8 mouse cellular contexts compared by ENCODE assay signal in genomic region chr8:4676586-4676985, GRCm38 (mm10).
DNase-seq lines count a peak whose midpoint lies in the region; ATAC-seq and TF ChIP-seq lines count a peak whose summit lies in the region.

No protein-coding gene starts in this region.

- no peaks in the 10 kb centered on the region for H3K27me3 ChIP-seq in heart, embryonic 13.5 days (replicated peaks)
- no peaks in the 10 kb centered on the region for H3K27me3 ChIP-seq in forebrain, embryonic 16.5 days (replicated peaks; ENCODE audit: control insufficient read depth, insufficient read depth, low read length)
- no peaks in the 10 kb centered on the region for H3K27me3 ChIP-seq in liver, embryonic 12.5 days (replicated peaks)

- H3K4me1 ChIP-seq in heart, embryonic 13.5 days: 0 out of 2 replicates have a peak, but pooled peaks cover 5% of the 10 kb centered on the region
- peaks cover 4% of the 10 kb centered on the region; the same call in 1 of the 2 replicates for H3K4me1 ChIP-seq in bone marrow macrophage, adult 2 months (ENCODE audit: control insufficient read depth, insufficient read depth, low read length)
- peaks cover 5% of the 10 kb centered on the region for H3K4me1 ChIP-seq in forebrain, embryonic 16.5 days (replicated peaks; ENCODE audit: control insufficient read depth, insufficient read depth, low read length)
- peaks cover 17% of the 10 kb centered on the region for H3K4me1 ChIP-seq in liver, embryonic 12.5 days

- no peaks in the 10 kb centered on the region for H3K36me3 ChIP-seq in heart, embryonic 13.5 days
- H3K36me3 ChIP-seq in forebrain, embryonic 16.5 days (ENCODE audit: control insufficient read depth, insufficient read depth): no peaks in the 10 kb centered on the region
- no peaks in the 10 kb centered on the region; the same call in 1 of the 2 replicates for H3K36me3 ChIP-seq in liver, embryonic 12.5 days

- no peak for TF ChIP-seq CTCF in bone marrow macrophage, adult 2 months (IDR thresholded peaks at IDR 0.05; ENCODE audit: low read depth, low read length)

- WGBS in heart, embryonic 13.5 days: 78% methylated on average over 7 of the region's 7 CpGs
- WGBS in forebrain, embryonic 16.5 days: 93% methylated on average over 7 of the region's 7 CpGs
- WGBS in liver, embryonic 12.5 days (ENCODE audit: insufficient replicate concordance): 61% methylated on average over 7 of the region's 7 CpGs

- peak overlapping the region; percentile 69 for H3K4me2 ChIP-seq in heart, embryonic 13.5 days
- peak overlapping the region; percentile 57 for H3K4me2 ChIP-seq in forebrain, embryonic 16.5 days (ENCODE audit: low read length)
- peak overlapping the region; percentile 92 for H3K4me2 ChIP-seq in liver, embryonic 12.5 days

- no peak for DNase-seq in heart, postnatal 4 days
- DNase-seq in 3T3-L1 (ENCODE audit: low read depth, low spot score): peak; percentile 56
- peak; percentile 26 for DNase-seq in thymus, postnatal 14 days
- no peak for DNase-seq in adrenal gland, postnatal 36 days

- no peak overlapping the region for H3K9ac ChIP-seq in heart, embryonic 13.5 days
- peak overlapping the region; percentile 87 for H3K9ac ChIP-seq in forebrain, embryonic 16.5 days (replicated peaks; ENCODE audit: low read depth, low read length)
- no peak overlapping the region for H3K9ac ChIP-seq in liver, embryonic 12.5 days

- peak overlapping the region; percentile 98 for H3K27ac ChIP-seq in heart, embryonic 13.5 days (replicated peaks)
- H3K27ac ChIP-seq in bone marrow macrophage, adult 2 months (ENCODE audit: insufficient read depth, low read depth, low read length): no peak overlapping the region
- no peak overlapping the region for H3K27ac ChIP-seq in forebrain, embryonic 16.5 days (ENCODE audit: low read length)
- no peak overlapping the region for H3K27ac ChIP-seq in liver, embryonic 12.5 days

- no peak for ATAC-seq in heart, embryonic 13.5 days (ENCODE audit: extremely low read depth, insufficient number of reproducible peaks, low FRiP score, low TSS enrichment)
- ATAC-seq in forebrain, embryonic 16.5 days: no peak
- ATAC-seq in liver, embryonic 12.5 days: no peak

- H3K4me3 ChIP-seq in heart, embryonic 13.5 days: peak overlapping the region; percentile 76
- H3K4me3 ChIP-seq in bone marrow macrophage, adult 2 months (ENCODE audit: insufficient read depth, low read length): peak overlapping the region; percentile 11; the same call in 1 of the 2 replicates
- peak overlapping the region; percentile 88 for H3K4me3 ChIP-seq in forebrain, embryonic 16.5 days (replicated peaks; ENCODE audit: low read length)
- peak overlapping the region; percentile 69 for H3K4me3 ChIP-seq in liver, embryonic 12.5 days

- H3K9me3 ChIP-seq in heart, embryonic 13.5 days: peaks cover 3% of the 10 kb centered on the region
- no peaks in the 10 kb centered on the region for H3K9me3 ChIP-seq in forebrain, embryonic 16.5 days (ENCODE audit: control insufficient read depth, low read length)
- peaks cover 8% of the 10 kb centered on the region for H3K9me3 ChIP-seq in liver, embryonic 12.5 days (replicated peaks)

- no peak for TF ChIP-seq POLR2A in bone marrow macrophage, adult 2 months (IDR thresholded peaks at IDR 0.05; ENCODE audit: borderline replicate concordance, low read depth, low read length)

Comparison
In these comparisons a context has a peak if more than half of its experiments do, and no peak if none do; other contexts are left out.
1. H3K4me3 ChIP-seq: peak in every context shown above with its lines; median percentile 88 in forebrain, embryonic 16.5 days; 76 in heart, embryonic 13.5 days; 69 in liver, embryonic 12.5 days; 11 in bone marrow macrophage, adult 2 months.
2. DNase-seq: peak in 3T3-L1 (single experiment) and thymus, postnatal 14 days (single experiment); none in heart, postnatal 4 days (single experiment) and adrenal gland, postnatal 36 days (0 of 2).
3. Peak in every context shown above with its lines, with median percentiles within 50 percentile points of each other: H3K4me2 ChIP-seq.